Mouse (Mus musculus): ENCODE data around the gene Otub1. TPM values are rescaled to one million over a fixed set of nuclear protein-coding genes. Genes with fewer than 3 reads are reported as not detected.

Gene Otub1
- polyA plus RNA-seq, 1 experiment from 2014 or later: 234 TPM

DNA sequence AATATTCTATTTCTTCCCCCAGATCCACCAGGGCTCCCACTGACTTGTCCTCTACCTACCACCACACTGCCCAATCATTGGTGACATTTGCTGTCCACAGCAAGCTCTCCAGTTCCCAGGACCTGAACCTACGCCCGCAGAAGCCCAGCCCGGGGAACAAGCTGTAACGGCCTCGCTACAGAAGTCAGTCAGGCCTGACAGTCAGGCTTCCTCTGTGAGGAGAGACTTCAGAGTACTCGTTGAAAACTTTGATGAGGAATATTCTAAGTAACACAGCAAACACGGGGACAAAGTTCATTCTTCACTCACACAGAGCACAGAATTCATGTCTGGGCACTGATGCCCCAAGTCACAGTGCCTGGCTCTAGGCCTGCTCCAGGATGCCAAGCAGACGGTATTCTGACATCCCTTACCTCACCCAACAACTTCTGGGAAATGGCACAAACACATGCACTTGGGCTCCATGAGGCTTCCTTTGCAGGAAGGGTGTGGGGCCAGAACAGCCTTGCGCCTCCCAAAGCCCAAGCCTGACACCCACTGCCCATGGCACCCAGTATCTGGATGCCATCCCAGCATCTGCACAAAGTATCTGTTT lies 19.1 kb upstream of the Otub1 start:
- H3K4me2 ChIP-seq (replicated peaks): no peak overlapping the region
- H3K27me3 ChIP-seq: no peaks in the 10 kb centered on the region
- H3K4me1 ChIP-seq: no peaks in the 10 kb centered on the region
- WGBS: 92% methylated on average over 9 of the region's 9 CpGs
- H3K27ac ChIP-seq: no peak overlapping the region
- no peak for ATAC-seq (ENCODE audit: insufficient number of reproducible peaks, insufficient read depth, low FRiP score, low TSS enrichment)
- H3K36me3 ChIP-seq: peaks cover 40% of the 10 kb centered on the region
- H3K9ac ChIP-seq: no peak overlapping the region
- no peak overlapping the region for H3K4me3 ChIP-seq
- 0 out of 2 replicates have a peak, but pooled peaks cover 3% of the 10 kb centered on the region for H3K9me3 ChIP-seq

DNA sequence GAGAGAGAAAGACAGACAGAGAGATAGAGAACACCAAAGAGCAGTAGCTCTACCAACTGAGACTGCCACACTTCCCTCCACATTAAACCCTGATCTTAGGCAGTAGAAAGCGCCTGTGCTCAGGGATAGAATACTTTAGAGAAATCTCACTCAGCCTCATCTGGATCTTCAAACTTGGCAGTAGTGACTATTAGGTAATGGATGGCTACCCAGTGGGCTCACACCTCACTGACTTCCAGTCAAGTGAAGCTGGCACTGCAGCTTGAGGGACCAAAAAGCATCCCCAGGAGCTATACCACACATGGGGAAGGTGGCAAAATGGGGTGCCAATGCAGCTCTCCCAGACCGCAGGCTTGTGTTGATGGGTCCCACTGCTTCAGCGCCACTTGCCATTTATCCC lies 18.1 kb upstream of the Otub1 start:
- H3K4me2 ChIP-seq (replicated peaks): no peak overlapping the region
- WGBS: 94% methylated on average over 3 of the region's 3 CpGs
- no peaks in the 10 kb centered on the region for H3K4me1 ChIP-seq
- no peak overlapping the region for H3K27ac ChIP-seq
- no peak for ATAC-seq (ENCODE audit: insufficient number of reproducible peaks, insufficient read depth, low FRiP score, low TSS enrichment)
- 0 out of 2 replicates have a peak, but pooled peaks cover 3% of the 10 kb centered on the region for H3K9me3 ChIP-seq
- no peak overlapping the region for H3K9ac ChIP-seq
- H3K27me3 ChIP-seq: no peaks in the 10 kb centered on the region
- H3K4me3 ChIP-seq: no peak overlapping the region
- H3K36me3 ChIP-seq: peaks cover 31% of the 10 kb centered on the region

DNA sequence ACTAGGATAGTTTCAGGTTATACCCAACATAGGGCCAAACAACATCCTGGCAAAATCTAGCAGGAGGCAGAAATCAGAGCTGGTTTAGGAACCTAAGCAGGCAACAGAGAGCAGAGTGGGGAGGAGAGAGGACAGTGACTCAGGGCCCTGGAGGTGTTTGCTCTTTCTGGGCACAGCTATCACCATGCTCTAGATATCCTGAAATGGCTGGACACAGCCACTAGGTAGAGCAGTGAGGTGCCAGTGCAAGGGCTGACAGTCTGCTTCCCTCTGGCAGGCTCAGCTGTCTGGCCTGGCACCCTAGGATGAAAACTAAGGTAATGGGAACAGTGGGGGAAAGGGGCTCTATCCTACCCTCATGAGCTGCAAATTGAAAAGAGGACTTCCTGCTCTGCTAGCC lies 17.4 kb upstream of the Otub1 start:
- H3K9me3 ChIP-seq: 0 out of 2 replicates have a peak, but pooled peaks cover 3% of the 10 kb centered on the region
- H3K36me3 ChIP-seq: peaks cover 23% of the 10 kb centered on the region
- H3K4me3 ChIP-seq: no peak overlapping the region
- no peak overlapping the region for H3K27ac ChIP-seq
- no peaks in the 10 kb centered on the region for H3K4me1 ChIP-seq
- no peak overlapping the region for H3K9ac ChIP-seq
- ATAC-seq (ENCODE audit: insufficient number of reproducible peaks, insufficient read depth, low FRiP score, low TSS enrichment): no peak
- no peaks in the 10 kb centered on the region for H3K27me3 ChIP-seq
- no peak overlapping the region for H3K4me2 ChIP-seq (replicated peaks)

DNA sequence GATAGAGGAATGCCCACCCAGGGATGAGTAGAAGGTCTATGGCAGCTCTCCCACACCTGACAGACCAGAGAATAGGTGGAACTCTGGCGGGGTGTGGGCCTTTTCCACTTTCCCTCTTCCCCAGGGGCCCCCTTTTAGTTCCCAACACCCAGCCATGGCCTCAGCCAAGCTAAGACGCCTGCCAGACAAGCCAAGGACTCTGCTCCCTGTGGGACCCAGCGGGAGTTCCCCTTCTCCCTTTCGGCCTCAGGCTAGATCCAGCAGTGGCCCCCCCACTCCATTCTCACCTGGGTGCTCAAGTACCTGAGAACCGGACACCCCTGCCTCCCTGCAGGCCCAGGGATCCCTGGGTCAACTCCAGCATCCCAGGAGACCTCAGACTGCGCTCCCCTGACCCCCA lies 16.1 kb upstream of the Otub1 start:
- H3K36me3 ChIP-seq: peaks cover 10% of the 10 kb centered on the region
- ATAC-seq (ENCODE audit: insufficient number of reproducible peaks, insufficient read depth, low FRiP score, low TSS enrichment): no peak
- H3K27ac ChIP-seq: no peak overlapping the region
- H3K4me2 ChIP-seq (replicated peaks): no peak overlapping the region
- 86% methylated on average over 6 of the region's 6 CpGs for WGBS
- H3K4me3 ChIP-seq: no peak overlapping the region
- H3K9me3 ChIP-seq: 0 out of 2 replicates have a peak, but pooled peaks cover 3% of the 10 kb centered on the region
- peaks cover 5% of the 10 kb centered on the region; the same call in 1 of the 2 replicates for H3K4me1 ChIP-seq
- H3K27me3 ChIP-seq: no peaks in the 10 kb centered on the region
- H3K9ac ChIP-seq: no peak overlapping the region

DNA sequence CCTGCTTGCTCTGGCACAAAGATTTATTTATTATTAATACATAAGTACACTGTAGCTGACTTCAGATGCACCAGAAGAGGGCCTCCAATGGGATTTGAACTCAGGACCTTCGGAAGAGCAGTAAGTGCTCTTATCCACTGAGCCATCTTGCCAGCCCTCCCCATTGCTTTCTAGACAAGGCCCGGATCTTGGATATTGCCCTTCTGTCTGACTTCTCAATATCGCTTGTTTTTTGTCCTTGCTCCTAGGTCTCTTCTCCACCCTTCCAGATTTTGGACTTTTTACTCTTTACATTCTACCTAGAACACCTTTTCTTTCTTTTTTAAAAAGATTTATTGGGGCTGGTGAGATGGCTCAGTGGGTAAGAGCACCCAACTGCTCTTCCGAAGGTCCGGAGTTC lies 12.6 kb upstream of the Otub1 start:
- Histone ChIP-seq H3K9ac (no peak overlapping the region), H3K4me2 (replicated peaks) (no peak overlapping the region)
- WGBS: 94% methylated on average over 5 of the region's 5 CpGs

DNA sequence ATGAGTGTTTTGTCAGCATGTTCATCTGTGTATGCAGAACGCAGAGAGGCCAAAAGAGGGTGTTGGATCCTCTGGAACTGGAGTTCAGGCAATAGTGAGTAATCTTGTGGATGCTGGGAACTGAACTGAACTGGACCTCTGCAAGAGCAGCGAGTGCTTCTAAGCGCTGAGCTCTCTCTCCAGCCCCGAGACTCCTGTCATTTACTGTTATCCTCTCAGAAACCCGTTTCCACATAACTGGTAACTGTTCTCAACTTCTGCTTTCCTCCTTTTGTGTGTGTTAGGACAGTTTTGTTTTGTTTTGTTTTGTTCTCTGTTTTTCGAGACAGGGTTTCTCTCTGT lies 11.8 kb upstream of the Otub1 start:
- Histone ChIP-seq H3K36me3 (peaks cover 27% of the 10 kb centered on the region), H3K4me1 (peaks cover 25% of the 10 kb centered on the region), H3K4me3 (peak overlapping the region; percentile 80), H3K9ac (no peak overlapping the region), H3K27ac (no peak overlapping the region), H3K9me3 (0 out of 2 replicates have a peak, but pooled peaks cover 3% of the 10 kb centered on the region), H3K4me2 (replicated peaks) (peak overlapping the region; percentile 60), H3K27me3 (no peaks in the 10 kb centered on the region)
- ATAC-seq (ENCODE audit: insufficient number of reproducible peaks, insufficient read depth, low FRiP score, low TSS enrichment): no peak
- WGBS: 12% methylated on average over 6 of the region's 6 CpGs

More for the DNA sequence above, 12.6 kb upstream of the Otub1 start:
- no peak for ATAC-seq (ENCODE audit: insufficient number of reproducible peaks, insufficient read depth, low FRiP score, low TSS enrichment)
- H3K4me1 ChIP-seq: peaks cover 25% of the 10 kb centered on the region
- H3K9me3 ChIP-seq: 0 out of 2 replicates have a peak, but pooled peaks cover 3% of the 10 kb centered on the region
- H3K27ac ChIP-seq: no peak overlapping the region
- H3K27me3 ChIP-seq: no peaks in the 10 kb centered on the region
- peaks cover 18% of the 10 kb centered on the region for H3K36me3 ChIP-seq
- H3K4me3 ChIP-seq: no peak overlapping the region

DNA sequence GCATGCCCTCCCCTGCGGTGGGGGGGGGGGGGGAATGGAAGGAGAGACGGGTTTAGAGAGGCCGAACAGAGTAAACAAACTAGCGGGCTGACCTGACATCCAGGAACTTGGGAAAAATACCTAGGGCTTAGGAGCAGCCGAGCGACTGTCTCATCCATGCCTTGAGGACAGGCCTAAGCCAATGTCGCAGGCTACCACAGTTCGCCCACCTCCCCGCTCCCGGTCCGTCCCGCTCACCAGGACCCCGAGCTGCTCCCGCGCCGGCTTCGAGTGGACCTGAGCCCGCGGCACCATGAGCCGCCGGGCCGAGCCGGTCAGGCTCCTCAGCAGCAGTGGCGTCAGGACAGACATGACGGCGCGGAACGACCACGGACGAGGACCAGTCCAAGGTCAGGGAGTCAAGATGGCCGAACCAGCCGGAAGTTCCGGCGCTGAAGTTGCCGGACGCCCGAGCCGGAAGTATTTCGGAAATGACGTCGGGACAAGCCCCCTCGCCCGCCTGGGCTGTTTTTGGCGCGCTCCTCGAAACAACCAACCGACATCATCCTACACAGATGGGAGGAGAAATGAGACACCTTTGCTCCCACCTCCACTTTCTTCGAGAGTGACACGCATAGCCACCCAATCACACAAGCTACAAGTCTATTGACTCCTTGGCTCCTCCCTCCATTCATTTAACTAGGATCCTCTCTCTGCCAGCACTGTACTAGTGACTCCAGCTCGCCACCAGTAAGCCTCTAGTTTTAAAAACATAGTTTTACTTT lies 11.2 kb upstream of the Otub1 start, which contains the start of gene Cox8a:
TSS of gene Cox8a (minus strand) at position 455 of the 764 bp plus-strand sequence.
- H3K4me3 ChIP-seq: peak within 1 kb of the TSS; percentile 80
- peaks cover 27% of the 10 kb centered on the region for H3K36me3 ChIP-seq
- H3K4me1 ChIP-seq: peaks cover 25% of the 10 kb centered on the region
- ATAC-seq (ENCODE audit: insufficient number of reproducible peaks, insufficient read depth, low FRiP score, low TSS enrichment): peak; percentile 97
- peak within 1 kb of the TSS; percentile 84 for H3K4me2 ChIP-seq (replicated peaks)
- no peaks in the 10 kb centered on the region for H3K27me3 ChIP-seq
- H3K9me3 ChIP-seq: 0 out of 2 replicates have a peak, but pooled peaks cover 3% of the 10 kb centered on the region
- peak within 1 kb of the TSS; percentile 78 for H3K27ac ChIP-seq
- peak within 1 kb of the TSS; percentile 70 for H3K9ac ChIP-seq
- under 1% methylated on average over 50 of the region's 50 CpGs for WGBS

DNA sequence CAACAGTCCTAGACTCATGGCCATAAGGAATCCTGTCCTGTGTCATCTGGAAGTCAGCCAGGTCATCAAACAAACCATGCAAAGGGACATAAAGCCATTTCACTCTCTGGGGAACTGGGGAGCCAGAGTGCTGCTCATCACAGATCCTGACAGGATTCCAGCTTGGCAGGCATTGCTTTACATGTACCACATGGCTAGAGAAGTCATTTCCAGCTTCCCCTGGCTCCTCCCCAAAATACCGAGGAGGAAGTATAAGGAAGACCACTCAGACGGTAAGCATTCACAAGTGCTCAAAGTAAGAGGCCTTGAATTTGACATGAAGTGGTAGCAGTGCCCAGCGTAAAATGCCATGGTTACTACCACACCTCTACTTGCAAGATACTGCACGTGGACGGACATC lies 8.4 kb upstream of the Otub1 start:
- H3K9ac ChIP-seq: no peak overlapping the region
- WGBS: 91% methylated on average over 5 of the region's 5 CpGs
- H3K27ac ChIP-seq: no peak overlapping the region
- H3K4me2 ChIP-seq (replicated peaks): no peak overlapping the region
- no peaks in the 10 kb centered on the region for H3K27me3 ChIP-seq
- peaks cover 25% of the 10 kb centered on the region for H3K4me1 ChIP-seq
- H3K4me3 ChIP-seq: no peak overlapping the region
- H3K36me3 ChIP-seq: peaks cover 37% of the 10 kb centered on the region
- no peak for ATAC-seq (ENCODE audit: insufficient number of reproducible peaks, insufficient read depth, low FRiP score, low TSS enrichment)
- H3K9me3 ChIP-seq: no peaks in the 10 kb centered on the region

DNA sequence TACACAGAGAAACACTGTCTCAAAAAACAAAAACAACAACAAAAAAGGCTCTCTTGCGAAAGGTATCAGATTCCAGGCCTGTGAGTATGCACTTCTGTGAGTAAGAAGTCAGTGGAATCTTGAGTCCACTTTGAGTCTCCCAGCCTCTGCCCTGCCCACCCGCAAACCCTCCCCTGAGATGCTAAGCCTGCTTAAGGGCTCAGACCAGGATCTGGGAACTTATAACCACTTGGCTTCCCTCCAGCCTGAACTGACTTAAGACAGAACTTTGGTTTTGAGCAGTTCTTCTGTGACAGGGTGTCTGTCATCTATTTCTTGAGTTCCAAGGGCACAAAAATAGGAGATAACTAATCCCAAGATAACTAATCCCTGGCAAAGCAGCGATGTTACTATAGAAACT lies 6.9 kb upstream of the Otub1 start:
- no peaks in the 10 kb centered on the region for H3K27me3 ChIP-seq
- peaks cover 37% of the 10 kb centered on the region for H3K36me3 ChIP-seq
- ATAC-seq (ENCODE audit: insufficient number of reproducible peaks, insufficient read depth, low FRiP score, low TSS enrichment): no peak
- H3K4me3 ChIP-seq: no peak overlapping the region
- H3K27ac ChIP-seq: no peak overlapping the region
- WGBS: 92% methylated on average over 3 of the region's 3 CpGs
- H3K4me2 ChIP-seq (replicated peaks): no peak overlapping the region
- no peak overlapping the region for H3K9ac ChIP-seq
- H3K9me3 ChIP-seq: no peaks in the 10 kb centered on the region
- peaks cover 23% of the 10 kb centered on the region for H3K4me1 ChIP-seq

DNA sequence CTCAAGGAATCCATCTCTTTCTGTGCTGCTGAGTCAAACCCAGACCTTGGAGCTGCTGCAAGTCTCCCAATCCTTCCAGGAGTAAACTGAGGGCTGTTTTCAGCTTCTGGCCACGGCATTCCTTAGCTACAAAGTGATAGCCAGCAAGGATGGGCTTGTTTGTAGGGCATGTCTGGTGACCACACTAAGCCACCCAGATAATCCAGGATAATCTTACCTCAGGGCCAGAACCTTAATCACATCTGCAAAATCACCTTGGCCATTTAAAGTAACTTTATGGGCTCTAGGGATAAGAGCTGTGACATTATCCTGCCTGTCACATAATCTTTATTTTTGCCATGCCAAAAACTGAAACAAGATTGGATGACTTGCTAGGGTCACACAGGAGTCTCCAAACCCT lies 6.1 kb upstream of the Otub1 start:
- H3K9ac ChIP-seq: no peak overlapping the region
- no peak overlapping the region for H3K4me2 ChIP-seq (replicated peaks)
- H3K4me3 ChIP-seq: no peak overlapping the region
- peaks cover 37% of the 10 kb centered on the region for H3K36me3 ChIP-seq
- H3K27me3 ChIP-seq: no peaks in the 10 kb centered on the region
- no peak for ATAC-seq (ENCODE audit: insufficient number of reproducible peaks, insufficient read depth, low FRiP score, low TSS enrichment)
- peaks cover 20% of the 10 kb centered on the region for H3K4me1 ChIP-seq
- 78% methylated on average over 1 of the region's 1 CpGs for WGBS
- no peaks in the 10 kb centered on the region for H3K9me3 ChIP-seq
- no peak overlapping the region for H3K27ac ChIP-seq

DNA sequence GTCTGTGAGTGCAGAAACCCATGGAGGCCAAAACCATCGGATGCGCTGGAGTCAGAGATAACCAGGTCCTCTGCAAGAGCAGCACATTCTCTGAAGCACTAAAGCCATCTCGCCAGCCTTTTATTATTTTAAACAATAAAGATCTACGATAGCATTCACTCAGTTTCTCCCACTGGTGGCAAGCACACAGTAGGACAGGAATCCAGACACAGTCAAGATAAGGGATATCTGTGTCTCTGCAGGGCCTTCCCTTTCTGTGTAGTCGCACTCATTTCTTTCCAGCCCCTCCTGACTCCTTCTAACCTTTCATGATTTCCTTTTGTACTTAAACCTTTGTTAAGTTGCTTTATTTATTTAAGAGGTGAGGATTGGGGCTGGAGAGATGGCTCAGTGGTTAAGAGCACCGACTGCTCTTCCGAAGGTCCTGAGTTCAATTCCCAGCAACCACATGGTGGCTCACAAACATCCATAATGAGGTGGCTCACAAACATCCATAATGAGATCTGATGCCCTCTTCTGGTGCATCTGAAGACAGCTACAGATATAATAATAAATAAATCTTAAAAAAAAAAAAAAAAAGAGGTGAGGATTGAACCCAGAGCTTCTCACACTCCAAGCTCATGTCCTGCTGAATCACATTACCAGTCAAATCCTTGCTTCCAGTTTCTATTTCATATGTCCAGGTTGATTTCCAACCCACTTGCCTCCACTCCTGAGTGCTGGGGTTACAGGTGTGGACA lies 4.0 kb upstream of the Otub1 start:
- no peak overlapping the region for H3K4me2 ChIP-seq (replicated peaks)
- no peaks in the 10 kb centered on the region for H3K9me3 ChIP-seq
- no peak overlapping the region for H3K9ac ChIP-seq
- H3K4me1 ChIP-seq: peaks cover 14% of the 10 kb centered on the region
- peaks cover 32% of the 10 kb centered on the region for H3K36me3 ChIP-seq
- no peaks in the 10 kb centered on the region for H3K27me3 ChIP-seq
- no peak for ATAC-seq (ENCODE audit: insufficient number of reproducible peaks, insufficient read depth, low FRiP score, low TSS enrichment)
- WGBS: 92% methylated on average over 7 of the region's 7 CpGs
- no peak overlapping the region for H3K27ac ChIP-seq
- no peak overlapping the region for H3K4me3 ChIP-seq
